Mouse (Mus musculus): ENCODE measurements around the gene Ppm1h. TPM values are rescaled to one million over a fixed set of nuclear protein-coding genes. Genes with fewer than 3 reads are reported as not detected.

Gene Ppm1h
- total RNA-seq, 2 experiments from 2014 or later, result 3.8 to 4.0 TPM

- DNase-seq (ENCODE audit: low spot score in 2 of 2), result no peak
Observed at GRCm38 (mm10) chr10:122991053-122991452, 312.5 kb downstream of the Ppm1h start.

GRCm38 (mm10) chr10:122991648-122992047, 313.1 kb downstream of the Ppm1h start:
- DNase-seq (ENCODE audit: low spot score in 2 of 2), result no peak

- DNase-seq (ENCODE audit: low spot score in 2 of 2), result no peak
Observed at GRCm38 (mm10) chr10:122994402-122995107, 316.0 kb downstream of the Ppm1h start.

Small RNA genes lying within 50 kb of the gene (microRNA-seq; reads per million reads assigned to microRNA genes)
- gene Mir6412 (not detected), gene Mir8104 (not detected), gene Mirlet7i (64,200 reads per million, percentile 99 among the genes with 10 or more reads in this experiment)

Other genes starting within 250 kb of the Ppm1h start
- 10 to 100 TPM in 1 of 2 experiments, 1 to 10 TPM in 1; 9.5 to 10.1 TPM for gene Avpr1a, start 230.3 kb upstream of the Ppm1h start, total RNA-seq (2021)

All from gastrocnemius, postnatal 4 days (tissue).